Mouse (Mus musculus) E14TG2a.4 (cell line): Measurements from ENCODE around the gene Hnrnpul1.

Source experiments
- CTCF ChIP-seq: conservative IDR thresholded peaks from 2 replicates; pipeline ENCODE4 v1.5.1; 2014; ENCODE audit warnings: low read length
- NANOG ChIP-seq: IDR thresholded peaks from 2 replicates; pipeline ENCODE4 v1.6.1; 2014; ENCODE audit warnings: borderline replicate concordance, low read length, mixed read lengths
- POU5F1 ChIP-seq: IDR thresholded peaks from 2 replicates; pipeline ENCODE4 v1.6.1; 2014; ENCODE audit warnings: low read length, borderline replicate concordance

DNA sequence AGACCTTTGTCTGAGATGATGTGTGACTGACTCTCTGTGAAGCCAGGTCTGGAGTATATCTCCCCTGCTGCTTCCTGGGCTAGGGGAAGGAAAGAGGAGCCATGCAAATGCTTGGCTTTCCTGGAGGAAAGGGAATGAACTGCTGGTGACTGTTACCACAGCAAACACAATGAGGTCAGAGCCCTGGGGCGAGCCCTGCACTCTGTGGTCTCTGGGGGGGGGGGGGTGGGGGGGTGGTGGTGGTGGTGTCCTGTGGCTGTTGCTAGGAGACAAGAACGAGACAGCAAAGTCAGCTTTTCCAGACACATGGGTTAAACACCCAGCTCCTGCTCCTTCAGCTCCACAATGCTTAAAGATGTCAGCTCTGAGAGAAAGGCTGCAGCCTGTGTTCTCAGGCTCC lies 25.2 kb downstream of the Hnrnpul1 start:
- TF ChIP-seq CTCF (no peak), POU5F1 (no peak), NANOG (no peak)
